Mouse (Mus musculus): ENCODE results near the gene Tox2.

GRCm38 (mm10) chr2:163205262-163205647 is 2.3 kb downstream of the Tox2 start:
- TF ChIP-seq POLR2A (IDR thresholded peaks at IDR 0.05; ENCODE audit: control insufficient read depth, low read depth, low read length) (no peak), CTCF (IDR thresholded peaks at IDR 0.05; ENCODE audit: control insufficient read depth, insufficient read depth, insufficient replicate concordance, low read depth, low read length) (no peak)
